In the genomic region with DNA sequence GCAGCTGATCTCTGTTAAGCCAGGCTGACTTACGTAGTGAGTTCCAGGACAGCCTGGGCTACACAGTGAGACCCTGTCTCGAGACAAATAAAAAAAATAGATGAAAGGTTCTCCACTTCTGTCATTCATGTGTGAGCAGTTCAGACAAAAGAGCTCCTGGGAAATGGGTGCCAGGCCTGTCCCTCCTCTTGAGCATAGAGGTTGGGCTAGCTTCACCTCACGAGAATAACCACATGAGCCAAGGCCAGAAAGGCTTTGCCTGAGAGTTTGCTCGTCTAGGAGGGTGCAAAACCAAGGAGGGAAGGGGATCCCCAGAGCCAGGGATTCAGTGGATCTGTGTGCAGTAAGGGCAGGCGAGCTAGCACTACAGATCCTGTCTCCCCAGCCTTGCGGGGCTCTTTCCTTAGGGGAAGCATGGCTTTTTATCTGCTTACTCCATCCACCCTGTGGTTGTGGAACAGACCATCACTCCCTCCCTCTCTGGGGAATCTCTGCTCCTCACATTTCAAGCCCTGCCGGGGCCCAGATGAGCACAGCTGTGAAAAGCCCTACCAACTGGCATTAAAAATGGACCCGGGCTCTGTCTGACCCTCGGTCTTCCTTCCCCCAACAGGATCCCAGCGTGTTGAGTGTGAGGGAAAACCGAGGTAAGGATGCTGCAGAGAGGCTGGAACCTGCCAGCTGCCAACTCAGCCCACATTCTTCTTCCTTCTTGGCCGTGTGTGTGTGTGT, we compare ENCODE assay signal across 10 mouse cellular contexts. TPM values are rescaled to one million over a fixed set of nuclear protein-coding genes. Genes with fewer than 3 reads are reported as not detected.
DNase-seq lines count a peak whose midpoint lies in the region; ATAC-seq lines count a peak whose summit lies in the region.
"Had no signal": no experiment of that assay in that cellular context is flagged by ENCODE, and none has a peak within 500 bp of the region (broad histone marks: within the 10 kb centered on the region; RNA-seq: fewer than 3 reads in every experiment).

No protein-coding gene starts in this region.

- peaks cover 45% of the 10 kb centered on the region for H3K36me3 ChIP-seq in limb, embryonic 13.5 days
- H3K36me3 ChIP-seq: liver, embryonic 13.5 days had no signal

- H3K4me1 ChIP-seq in limb, embryonic 13.5 days, result peaks cover 26% of the 10 kb centered on the region

- no peak overlapping the region for H3K9ac ChIP-seq in limb, embryonic 13.5 days
- H3K9ac ChIP-seq: liver, embryonic 13.5 days had no signal

- no peak overlapping the region for H3K4me3 ChIP-seq in limb, embryonic 13.5 days
- H3K4me3 ChIP-seq: liver, embryonic 13.5 days had no signal

- no peaks in the 10 kb centered on the region for H3K27me3 ChIP-seq in limb, embryonic 13.5 days

- 0 out of 2 replicates have a peak, but pooled peaks have one; percentile 18 for ATAC-seq in limb, embryonic 13.5 days (ENCODE audit: low FRiP score, low read depth)
- no peak for ATAC-seq in megakaryocyte progenitor cell, adult 5-6 weeks (replicated peaks; ENCODE audit: poor library complexity)
- no peak for ATAC-seq in monocyte, adult 5-6 weeks (replicated peaks; ENCODE audit: insufficient number of reproducible peaks, low FRiP score, low TSS enrichment, poor library complexity, severe bottlenecking)

- DNase-seq in gastrocnemius, postnatal 10 days, result peak; percentile 30
- no peak for DNase-seq in gastrocnemius, adult 18-20 months (ENCODE audit: low spot score)
- DNase-seq in 416B (ENCODE audit: low read depth), result peak; percentile 54
- DNase-seq in forelimb bud, embryonic 11.5 days (ENCODE audit: low read depth, low spot score), result peak; percentile 20
- no peak for DNase-seq in right cerebral cortex, postnatal 10 days (ENCODE audit: low spot score in 2 of 2)
- DNase-seq: adrenal gland, postnatal 10 days; liver, embryonic 13.5 days had no signal

- WGBS in limb, embryonic 13.5 days, result 40% methylated on average over 11 of the region's 12 CpGs

- no peaks in the 10 kb centered on the region for H3K9me3 ChIP-seq in limb, embryonic 13.5 days
- H3K9me3 ChIP-seq: liver, embryonic 13.5 days had no signal

- H3K4me2 ChIP-seq in limb, embryonic 13.5 days (replicated peaks), result no peak overlapping the region
- H3K4me2 ChIP-seq: liver, embryonic 13.5 days had no signal

- H3K27ac ChIP-seq in limb, embryonic 13.5 days, result peak overlapping the region; percentile 70
- H3K27ac ChIP-seq: liver, embryonic 13.5 days had no signal

RNA-seq across cellular contexts. Expression of a gene that starts 32.3 kb away (rescaled TPM):
- 10 to 100 TPM; 29.9 to 38.2 TPM for total RNA-seq in gastrocnemius, postnatal 10 days (2021)
- total RNA-seq in gastrocnemius, adult 18-20 months (2021), result 10 to 100 TPM in 1 of 2 experiments, 1 to 10 TPM in 1; 8.2 to 10.8 TPM
- polyA plus RNA-seq in limb, embryonic 13.5 days (2015; fragmentation: Nextera tagmentation; extraction: Ambion mirVana), result 6.8 and 7.1 TPM in 2 replicates
- 1.8 and 2.6 TPM in 2 replicates for total RNA-seq in megakaryocyte progenitor cell, adult 5-6 weeks (2015)
- 1.5 and 1.7 TPM in 2 replicates for total RNA-seq in megakaryocyte progenitor cell, adult 5-6 weeks (2017)
- 1.4 to 5.4 TPM (median 1.9 TPM) in 3 replicates for total RNA-seq in monocyte, adult 5-6 weeks (2017)

RNA-seq across cellular contexts. Expression of a gene that starts 47.4 kb away (rescaled TPM):
- 10 to 100 TPM; 35.8 to 48.4 TPM for total RNA-seq in gastrocnemius, postnatal 10 days (2021)
- 10 to 100 TPM; 20.6 to 22.3 TPM for total RNA-seq in gastrocnemius, adult 18-20 months (2021)
- polyA plus RNA-seq in limb, embryonic 13.5 days (2015; fragmentation: Nextera tagmentation; extraction: Ambion mirVana), result 40.2 and 45.9 TPM in 2 replicates
- total RNA-seq in megakaryocyte progenitor cell, adult 5-6 weeks (2015), result 65.0 and 85.1 TPM in 2 replicates
- total RNA-seq in megakaryocyte progenitor cell, adult 5-6 weeks (2017), result 105 and 121 TPM in 2 replicates
- total RNA-seq in monocyte, adult 5-6 weeks (2017), result 113 to 271 TPM (median 138 TPM) in 3 replicates

RNA-seq across cellular contexts. Expression of a gene that starts 53.2 kb away (rescaled TPM):
- 10 to 100 TPM; 28.6 to 36.3 TPM for total RNA-seq in gastrocnemius, postnatal 10 days (2021)
- total RNA-seq in gastrocnemius, adult 18-20 months (2021), result 10 to 100 TPM; 13.0 to 15.3 TPM
- 31.9 and 35.9 TPM in 2 replicates for polyA plus RNA-seq in limb, embryonic 13.5 days (2015; fragmentation: Nextera tagmentation; extraction: Ambion mirVana)
- 54.1 and 60.2 TPM in 2 replicates for total RNA-seq in megakaryocyte progenitor cell, adult 5-6 weeks (2015)
- total RNA-seq in megakaryocyte progenitor cell, adult 5-6 weeks (2017), result 86.1 and 90.7 TPM in 2 replicates
- total RNA-seq in monocyte, adult 5-6 weeks (2017), result 173 to 191 TPM (median 177 TPM) in 3 replicates

Comparison
In these comparisons a context has a peak if more than half of its experiments do, and no peak if none do; other contexts are left out.
1. DNase-seq: peak in gastrocnemius, postnatal 10 days (single experiment), 416B (single experiment) and forelimb bud, embryonic 11.5 days (single experiment); none in gastrocnemius, adult 18-20 months (single experiment) and right cerebral cortex, postnatal 10 days (0 of 2).